Mouse (Mus musculus) hindbrain, embryonic 10.5 days (tissue): ENCODE measurements around the gene Plch2. TPM values are rescaled to one million over a fixed set of nuclear protein-coding genes. Genes with fewer than 3 reads are reported as not detected.

Experiments used
- DNase-seq: peaks from one replicate; pipeline ENCODE4 v3.0.0-alpha.2; 2017; ENCODE audit warnings: low spot score
- H3K27ac ChIP-seq: fragments of 300-500 bp; sonication (generic); 2 replicates; pipeline ENCODE4 v1.5.1; 2016; ENCODE audit warnings: mild to moderate bottlenecking, moderate library complexity
- H3K27me3 ChIP-seq: fragments of 300-500 bp; sonication (generic); 2 replicates; pipeline ENCODE4 v1.6.1; 2016; ENCODE audit warnings: mild to moderate bottlenecking; ENCODE audit not compliant: poor library complexity, insufficient read depth, severe bottlenecking
- H3K36me3 ChIP-seq: fragments of 300-500 bp; sonication (generic); 2 replicates; pipeline ENCODE4 v1.6.1; 2016; ENCODE audit warnings: mild to moderate bottlenecking, moderate library complexity
- H3K4me1 ChIP-seq: fragments of 300-500 bp; sonication (generic); replicated peaks from 2 replicates; pipeline ENCODE4 v1.6.1; 2016; ENCODE audit warnings: mild to moderate bottlenecking
- H3K4me3 ChIP-seq: fragments of 300-500 bp; sonication (generic); 2 replicates; pipeline ENCODE4 v1.5.1; 2016; ENCODE audit warnings: mild to moderate bottlenecking, moderate library complexity
- H3K9me3 ChIP-seq: fragments of 300-500 bp; sonication (generic); 2 replicates; pipeline ENCODE4 v1.6.1; 2016; ENCODE audit warnings: mild to moderate bottlenecking, moderate library complexity
- WGBS: fragments of 180-500 bp; shearing (Covaris S2); methylation state at CpG from one replicate; pipeline ENCODE4 v1.1.7; 2016; 5-methylcytosine and 5-hydroxymethylcytosine counted together
- polyA plus RNA-seq: library from polyadenylated mRNA; unstranded; fragments of >200 nt; fragmentation: Nextera tagmentation; extraction: Ambion mirVana; gene quantifications from 2 replicates; pipeline ENCODE4 v1.2.1, GENCODE M21; 2016

The Plch2 gene
- 2.1 and 2.6 TPM in 2 replicates for polyA plus RNA-seq

GRCm38 (mm10) chr4:155056724-155057123, at the start of gene Plch2:
TSS of gene Plch2 (minus strand) at chr4:155056784.
- H3K27ac ChIP-seq: peak within 1 kb of the TSS; percentile 64
- H3K27me3 ChIP-seq: peaks cover 18% of the 10 kb centered on the region
- H3K4me1 ChIP-seq: peaks cover 43% of the 10 kb centered on the region
- H3K9me3 ChIP-seq: no peaks in the 10 kb centered on the region
- H3K4me3 ChIP-seq: no peak within 1 kb of the TSS
- WGBS: 71% methylated on average over 10 of the region's 10 CpGs
- DNase-seq: no peak
- no peaks in the 10 kb centered on the region for H3K36me3 ChIP-seq

- DNase-seq: no peak
Observed at GRCm38 (mm10) chr4:155098572-155098971, 42.0 kb upstream of the Plch2 start.

GRCm38 (mm10) chr4:155097452-155097851, 40.9 kb upstream of the Plch2 start:
- H3K4me1 ChIP-seq: peaks cover 45% of the 10 kb centered on the region
- H3K27me3 ChIP-seq: no peaks in the 10 kb centered on the region
- 87% methylated on average over 6 of the region's 6 CpGs for WGBS
- no peaks in the 10 kb centered on the region for H3K36me3 ChIP-seq
- H3K27ac ChIP-seq: peak overlapping the region; percentile 53
- no peak overlapping the region for H3K4me3 ChIP-seq
- H3K9me3 ChIP-seq: no peaks in the 10 kb centered on the region
- DNase-seq: no peak

More at GRCm38 (mm10) chr4:155098572-155098971, 42.0 kb upstream of the Plch2 start:
- 82% methylated on average over 4 of the region's 4 CpGs for WGBS
- Histone ChIP-seq H3K4me3 (no peak overlapping the region), H3K27me3 (no peaks in the 10 kb centered on the region), H3K36me3 (no peaks in the 10 kb centered on the region), H3K9me3 (no peaks in the 10 kb centered on the region), H3K4me1 (peaks cover 41% of the 10 kb centered on the region), H3K27ac (no peak overlapping the region)

DNA sequence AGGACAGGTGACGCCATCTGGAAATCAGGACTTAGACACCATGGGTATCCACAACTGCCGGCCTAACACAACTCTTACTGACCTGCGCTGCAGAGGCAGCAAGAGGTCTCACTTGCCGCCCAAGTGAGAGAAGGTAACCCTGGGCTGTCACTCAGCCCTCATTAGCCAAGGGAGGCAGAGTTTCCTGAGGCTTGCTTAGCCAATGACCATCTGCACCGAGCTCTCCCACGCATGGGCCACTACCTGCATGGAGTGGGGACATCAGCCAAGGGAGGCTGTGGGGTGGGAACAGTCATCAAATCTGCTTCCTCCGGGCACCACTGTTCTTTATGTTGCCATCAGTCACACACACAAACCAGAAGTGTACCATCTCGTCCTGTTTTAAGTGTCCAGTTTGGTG, 39.4 kb upstream of the Plch2 start:
- 86% methylated on average over 8 of the region's 8 CpGs for WGBS
- Histone ChIP-seq H3K27ac (peak overlapping the region; percentile 9; the same call in 1 of the 2 replicates), H3K4me3 (no peak overlapping the region), H3K4me1 (peaks cover 41% of the 10 kb centered on the region), H3K27me3 (no peaks in the 10 kb centered on the region), H3K36me3 (peaks cover 4% of the 10 kb centered on the region), H3K9me3 (no peaks in the 10 kb centered on the region)
- no peak for DNase-seq

DNA sequence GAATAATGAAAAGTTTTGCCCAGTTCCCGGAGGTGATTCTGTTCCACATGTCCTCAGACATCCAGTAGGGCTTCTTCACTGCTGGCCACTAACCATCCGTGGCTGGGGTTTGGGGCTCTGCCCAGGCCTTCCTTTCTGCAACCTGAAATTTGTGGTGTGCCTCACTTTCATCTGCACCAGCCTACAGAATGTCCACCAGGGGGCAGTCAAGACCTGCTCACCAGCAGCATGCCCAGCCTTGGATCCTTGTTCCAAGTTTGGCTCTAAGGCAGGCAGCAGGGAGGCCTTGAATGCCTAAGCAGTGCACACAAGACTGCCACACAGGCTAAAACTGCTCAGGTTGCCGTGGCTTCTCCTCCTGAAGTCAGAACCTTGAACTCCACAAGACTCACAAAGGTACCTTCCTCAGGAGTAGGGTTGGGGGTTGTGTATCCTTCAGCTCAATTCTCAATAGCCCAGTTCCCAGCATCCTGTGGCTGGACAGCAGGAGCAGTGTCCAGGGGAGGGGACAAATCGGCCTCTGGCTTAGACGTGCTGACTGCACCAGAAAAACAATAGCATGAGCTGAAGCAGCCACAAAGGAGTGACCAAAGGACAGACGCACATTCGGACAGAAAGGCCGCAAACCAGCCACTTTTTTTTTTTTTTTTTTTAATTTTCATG, 38.8 kb upstream of the Plch2 start:
- H3K27ac ChIP-seq: peak overlapping the region; percentile 9; the same call in 1 of the 2 replicates
- peaks cover 35% of the 10 kb centered on the region for H3K4me1 ChIP-seq
- WGBS: 37% methylated on average over 8 of the region's 8 CpGs

GRCm38 (mm10) chr4:155094565-155094964, 38.0 kb upstream of the Plch2 start:
- Histone ChIP-seq H3K36me3 (peaks cover 8% of the 10 kb centered on the region), H3K4me1 (peaks cover 28% of the 10 kb centered on the region), H3K27me3 (no peaks in the 10 kb centered on the region), H3K27ac (no peak overlapping the region; the same call in 1 of the 2 replicates), H3K9me3 (no peaks in the 10 kb centered on the region), H3K4me3 (no peak overlapping the region)
- WGBS: 71% methylated on average over 3 of the region's 3 CpGs
- peak; percentile 61 for DNase-seq

More for the DNA sequence above, 38.8 kb upstream of the Plch2 start:
- Histone ChIP-seq H3K27me3 (no peaks in the 10 kb centered on the region), H3K9me3 (no peaks in the 10 kb centered on the region), H3K36me3 (peaks cover 7% of the 10 kb centered on the region), H3K4me3 (no peak overlapping the region)
- peak; percentile 90 for DNase-seq

GRCm38 (mm10) chr4:155093431-155094149, 37.0 kb upstream of the Plch2 start:
- no peak for DNase-seq
- no peaks in the 10 kb centered on the region for H3K27me3 ChIP-seq
- H3K4me3 ChIP-seq: no peak overlapping the region
- peaks cover 28% of the 10 kb centered on the region for H3K4me1 ChIP-seq
- H3K36me3 ChIP-seq: peaks cover 15% of the 10 kb centered on the region
- peak overlapping the region; percentile 13; the same call in 1 of the 2 replicates for H3K27ac ChIP-seq
- H3K9me3 ChIP-seq: no peaks in the 10 kb centered on the region
- WGBS: 84% methylated on average over 7 of the region's 7 CpGs

DNA sequence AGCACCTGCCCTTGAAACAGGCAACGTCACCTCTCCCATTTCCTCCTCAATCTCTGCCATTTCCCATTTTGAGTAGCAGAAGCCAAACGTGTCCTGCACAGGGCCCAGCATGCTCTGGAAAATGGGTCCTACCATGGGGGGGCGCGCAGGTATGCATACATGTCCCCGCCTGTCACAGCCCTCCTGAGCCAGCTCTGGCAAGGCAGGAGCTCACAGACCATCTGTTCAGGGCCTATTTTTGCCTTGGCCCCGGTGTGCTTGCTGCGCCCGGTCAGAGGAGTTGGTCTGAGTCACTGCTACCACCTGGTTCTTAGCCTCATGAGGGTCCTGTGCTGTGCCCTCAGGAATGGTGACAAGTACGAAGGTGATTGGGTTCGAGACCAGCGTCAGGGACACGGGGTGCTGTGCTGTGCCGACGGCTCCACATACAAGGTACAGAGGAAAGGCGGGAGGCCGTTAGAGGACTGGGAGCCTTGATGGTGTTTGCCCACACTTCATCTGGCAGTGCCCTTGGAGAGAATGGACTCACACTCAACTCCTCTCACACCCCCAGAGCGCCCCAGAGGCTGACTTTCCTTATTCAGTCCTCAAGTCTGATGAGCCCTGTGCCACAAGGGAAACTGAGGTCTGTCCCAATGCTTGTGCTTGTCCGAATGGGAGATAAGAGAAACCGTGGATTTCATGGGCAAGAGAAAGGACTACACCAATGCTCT, 36.3 kb upstream of the Plch2 start:
- no peak for DNase-seq
- Histone ChIP-seq H3K9me3 (no peaks in the 10 kb centered on the region), H3K27ac (no peak overlapping the region), H3K27me3 (no peaks in the 10 kb centered on the region), H3K36me3 (peaks cover 15% of the 10 kb centered on the region), H3K4me3 (no peak overlapping the region), H3K4me1 (peaks cover 28% of the 10 kb centered on the region)
- 94% methylated on average over 19 of the region's 19 CpGs for WGBS

DNA sequence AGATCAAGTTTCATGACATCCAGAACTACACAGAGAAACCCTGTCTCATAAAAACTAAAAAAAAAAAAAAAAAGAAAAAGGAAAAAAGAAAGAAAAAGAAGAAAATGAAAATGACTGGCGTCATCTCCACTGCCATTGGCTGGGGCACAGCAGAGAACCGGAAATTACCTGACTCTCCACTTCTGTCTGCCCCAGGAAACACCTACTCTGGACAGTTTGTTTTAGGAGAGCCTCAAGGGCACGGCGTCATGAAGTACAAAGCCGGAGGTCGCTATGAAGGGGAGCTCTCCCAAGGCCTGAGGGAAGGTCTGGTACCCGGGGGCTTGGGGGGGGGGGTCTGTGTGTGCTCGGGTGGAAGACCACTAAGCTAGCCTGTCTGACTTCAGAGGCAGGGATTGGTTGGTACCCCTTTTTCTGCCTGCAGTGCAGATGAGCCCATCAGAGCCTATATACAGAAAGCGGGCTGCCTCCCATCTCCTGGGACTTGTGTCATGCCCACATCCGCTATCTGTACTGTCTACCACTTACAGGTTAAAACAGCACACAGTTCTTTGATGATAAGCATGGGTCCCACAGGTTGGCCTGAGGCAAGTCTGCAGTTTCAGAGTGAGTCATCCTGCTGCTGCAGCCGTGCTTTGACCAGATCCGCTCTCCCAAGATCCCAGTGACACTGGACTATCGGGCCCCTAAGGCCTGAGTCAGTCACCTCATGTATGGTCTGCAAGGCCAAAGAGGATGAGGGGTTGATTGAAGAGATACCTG, 34.3 kb upstream of the Plch2 start:
- no peaks in the 10 kb centered on the region for H3K9me3 ChIP-seq
- WGBS: 93% methylated on average over 13 of the region's 13 CpGs
- H3K4me1 ChIP-seq: peaks cover 28% of the 10 kb centered on the region
- no peak overlapping the region for H3K4me3 ChIP-seq
- DNase-seq: no peak
- no peaks in the 10 kb centered on the region for H3K27me3 ChIP-seq
- H3K27ac ChIP-seq: no peak overlapping the region
- H3K36me3 ChIP-seq: peaks cover 15% of the 10 kb centered on the region

DNA sequence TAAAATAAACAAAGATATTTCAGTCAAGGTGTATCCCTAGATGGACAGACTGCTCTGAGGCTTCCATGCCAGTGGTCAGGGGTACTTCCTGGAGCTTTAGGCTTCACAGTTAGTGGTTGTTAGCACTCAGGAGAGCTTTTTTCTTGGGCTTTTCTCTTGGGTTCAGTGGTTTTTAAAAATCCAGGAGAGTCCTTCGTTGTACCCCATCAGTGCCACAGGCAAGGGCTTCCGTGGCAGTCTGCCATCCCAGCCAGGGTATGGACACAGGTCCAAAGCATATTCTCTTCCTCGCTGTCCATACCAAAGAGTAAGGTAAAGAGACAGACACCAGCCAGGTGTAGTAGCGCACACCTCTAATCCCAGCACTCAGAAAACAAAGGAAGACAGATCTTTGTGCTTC, 33.6 kb upstream of the Plch2 start:
- Histone ChIP-seq H3K27me3 (no peaks in the 10 kb centered on the region), H3K36me3 (peaks cover 15% of the 10 kb centered on the region)
- WGBS: 92% methylated on average over 4 of the region's 4 CpGs

DNA sequence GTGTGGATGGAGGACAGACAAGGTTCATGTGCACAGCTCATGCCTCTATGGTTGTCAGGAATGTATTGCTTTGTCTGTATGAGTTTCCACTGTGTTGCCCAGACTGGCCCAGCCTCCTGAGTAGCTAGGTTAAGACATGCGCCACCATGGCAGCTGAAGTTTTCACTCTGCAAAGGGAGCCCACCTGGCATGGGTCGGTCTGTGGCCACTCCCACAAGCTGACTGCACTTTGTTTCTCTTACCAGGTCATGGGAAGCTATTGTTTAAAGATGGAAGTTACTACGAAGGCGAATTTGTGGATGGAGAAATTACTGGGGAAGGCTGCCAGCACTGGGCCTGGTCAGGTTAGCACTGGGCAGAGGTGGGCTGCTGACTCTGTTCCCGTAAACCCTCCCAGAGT, 32.7 kb upstream of the Plch2 start:
- Histone ChIP-seq H3K9me3 (no peaks in the 10 kb centered on the region), H3K4me1 (peaks cover 32% of the 10 kb centered on the region), H3K4me3 (no peak overlapping the region), H3K27ac (no peak overlapping the region), H3K27me3 (no peaks in the 10 kb centered on the region), H3K36me3 (peaks cover 15% of the 10 kb centered on the region)
- DNase-seq: no peak
- 89% methylated on average over 5 of the region's 5 CpGs for WGBS

More for the DNA sequence above, 33.6 kb upstream of the Plch2 start:
- H3K4me1 ChIP-seq: peaks cover 28% of the 10 kb centered on the region
- no peaks in the 10 kb centered on the region for H3K9me3 ChIP-seq
- no peak for DNase-seq
- no peak overlapping the region for H3K4me3 ChIP-seq
- no peak overlapping the region for H3K27ac ChIP-seq
